Mouse (Mus musculus): ENCODE measurements around the gene Alox15. TPM values are rescaled to one million over a fixed set of nuclear protein-coding genes. Genes with fewer than 3 reads are reported as not detected.
"Not testable (repeated sequence)": the region's sequence is repeated elsewhere in the genome, so short reads cannot be mapped to it uniquely, and the experiment has no call there.

The Alox15 gene
- polyA plus RNA-seq, 1 experiment from 2014 or later: 1.1 TPM

DNA sequence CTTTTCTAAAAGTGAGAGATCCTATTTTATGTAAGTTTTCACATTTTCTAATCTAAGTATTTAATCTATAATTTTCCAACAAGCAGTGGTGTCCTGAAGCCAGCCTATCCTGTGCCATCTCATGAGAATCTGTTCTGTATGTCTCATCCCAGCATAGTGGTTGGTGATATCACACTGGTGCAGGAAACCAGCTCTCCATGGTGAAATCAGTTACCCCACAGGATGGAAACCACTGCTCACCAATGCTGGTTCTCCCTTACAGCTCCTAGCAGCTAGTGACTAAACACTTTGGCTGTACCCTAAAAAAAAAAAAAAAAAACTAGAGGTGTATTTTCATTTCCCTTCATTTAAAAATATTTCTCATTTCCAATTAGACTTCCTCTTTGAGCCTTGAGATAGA is 20.6 kb upstream of the Alox15 start:
- H3K27ac ChIP-seq (ENCODE audit: low read length): no peak overlapping the region
- H3K9ac ChIP-seq (ENCODE audit: low read length): no peak overlapping the region
- H3K27me3 ChIP-seq (ENCODE audit: control insufficient read depth, insufficient read depth, low read length): no peaks in the 10 kb centered on the region
- H3K36me3 ChIP-seq (ENCODE audit: control insufficient read depth, insufficient read depth): no peaks in the 10 kb centered on the region
- no peak overlapping the region for H3K4me3 ChIP-seq (ENCODE audit: low read length)
- no peaks in the 10 kb centered on the region for H3K9me3 ChIP-seq (replicated peaks; ENCODE audit: control insufficient read depth, low read length)
- no peak overlapping the region for H3K4me2 ChIP-seq (ENCODE audit: low read depth, low read length)
- no peaks in the 10 kb centered on the region for H3K4me1 ChIP-seq (ENCODE audit: control insufficient read depth, insufficient read depth, low read length)
- ATAC-seq (replicated peaks; ENCODE audit: extremely low read depth, insufficient read depth, low FRiP score): no peak

DNA sequence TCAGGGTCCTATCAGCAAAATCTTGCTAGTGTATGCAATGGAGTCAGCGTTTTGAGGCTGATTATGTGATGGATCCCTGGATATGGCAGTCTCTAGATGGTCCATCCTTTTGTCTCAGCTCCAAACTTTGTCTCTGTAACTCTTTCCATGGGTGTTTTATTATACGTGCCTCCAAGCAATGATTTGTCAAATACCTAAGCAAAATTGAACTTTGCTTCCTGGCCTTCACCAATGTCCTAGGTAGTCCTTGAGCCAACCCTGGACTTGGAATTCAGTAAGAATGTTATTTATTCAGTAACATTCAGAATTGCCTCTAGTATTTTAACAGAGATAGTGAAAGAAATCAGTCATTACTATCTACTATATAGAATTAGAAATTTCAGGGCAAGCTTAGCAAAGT is 16.8 kb upstream of the Alox15 start:
- H3K9ac ChIP-seq (ENCODE audit: low read length); H3K4me1 ChIP-seq (ENCODE audit: control insufficient read depth, insufficient read depth, low read length); H3K4me2 ChIP-seq (ENCODE audit: low read depth, low read length); H3K27me3 ChIP-seq (ENCODE audit: control insufficient read depth, insufficient read depth, low read length); H3K9me3 ChIP-seq (replicated peaks; ENCODE audit: control insufficient read depth, low read length); ATAC-seq (replicated peaks; ENCODE audit: extremely low read depth, insufficient read depth, low FRiP score); H3K36me3 ChIP-seq (ENCODE audit: control insufficient read depth, insufficient read depth); H3K27ac ChIP-seq (ENCODE audit: low read length); H3K4me3 ChIP-seq (ENCODE audit: low read length): not testable (repeated sequence)
- 65% methylated on average over 2 of the region's 2 CpGs for WGBS

DNA sequence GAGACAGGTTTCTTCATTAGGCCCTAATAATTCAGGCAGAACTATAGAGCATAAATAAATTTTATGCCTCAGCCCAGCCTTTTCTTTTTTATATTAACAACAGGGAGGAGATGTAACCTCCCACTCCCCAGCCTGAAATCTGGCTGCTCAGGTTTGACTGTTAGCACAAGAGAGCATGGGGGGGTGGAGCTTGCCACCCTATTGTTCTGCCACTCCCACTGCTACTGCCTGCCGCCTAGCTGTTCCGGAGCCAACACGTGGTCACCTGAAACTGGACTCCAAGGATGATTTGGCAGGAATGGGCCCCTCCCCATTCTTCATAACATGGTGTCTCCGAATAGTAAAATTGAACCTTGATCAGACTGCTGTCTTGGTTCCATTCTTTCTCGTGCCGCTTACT is 15.9 kb upstream of the Alox15 start:
- H3K4me1 ChIP-seq (ENCODE audit: control insufficient read depth, insufficient read depth, low read length); ATAC-seq (replicated peaks; ENCODE audit: extremely low read depth, insufficient read depth, low FRiP score); H3K27ac ChIP-seq (ENCODE audit: low read length); H3K9ac ChIP-seq (ENCODE audit: low read length); H3K4me2 ChIP-seq (ENCODE audit: low read depth, low read length); H3K4me3 ChIP-seq (ENCODE audit: low read length); H3K9me3 ChIP-seq (replicated peaks; ENCODE audit: control insufficient read depth, low read length); H3K36me3 ChIP-seq (ENCODE audit: control insufficient read depth, insufficient read depth); H3K27me3 ChIP-seq (ENCODE audit: control insufficient read depth, insufficient read depth, low read length): not testable (repeated sequence)
- WGBS: 82% methylated on average over 6 of the region's 6 CpGs

DNA sequence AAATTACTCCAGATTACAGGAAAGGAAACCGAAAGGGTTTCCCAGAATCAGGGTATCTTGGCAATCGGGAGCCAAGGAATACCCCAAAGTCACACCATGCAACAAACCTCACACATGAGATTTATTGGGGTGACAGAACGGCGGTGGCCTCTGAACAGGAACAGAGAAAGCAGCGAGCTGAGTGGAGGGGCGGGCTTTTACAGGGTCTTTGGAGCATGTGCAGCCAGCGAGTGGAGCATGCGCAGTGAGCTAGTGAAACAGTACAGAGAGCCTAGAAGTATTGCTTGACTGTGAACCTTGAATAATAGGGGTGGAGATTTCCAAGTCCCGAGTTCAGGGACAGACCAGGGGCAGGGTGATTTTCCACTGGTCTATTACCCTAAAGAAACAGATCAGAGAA is 3.2 kb downstream of the Alox15 start:
- ATAC-seq (replicated peaks; ENCODE audit: extremely low read depth, insufficient read depth, low FRiP score): no peak
- 81% methylated on average over 9 of the region's 9 CpGs for WGBS
- H3K4me2 ChIP-seq (ENCODE audit: low read depth, low read length): no peak overlapping the region
- no peaks in the 10 kb centered on the region for H3K9me3 ChIP-seq (replicated peaks; ENCODE audit: control insufficient read depth, low read length)
- H3K27ac ChIP-seq (ENCODE audit: low read length): no peak overlapping the region
- no peak overlapping the region for H3K4me3 ChIP-seq (ENCODE audit: low read length)
- no peak overlapping the region for H3K9ac ChIP-seq (ENCODE audit: low read length)
- H3K36me3 ChIP-seq (ENCODE audit: control insufficient read depth, insufficient read depth): no peaks in the 10 kb centered on the region
- H3K27me3 ChIP-seq (ENCODE audit: control insufficient read depth, insufficient read depth, low read length): peaks cover 60% of the 10 kb centered on the region
- peaks cover 6% of the 10 kb centered on the region for H3K4me1 ChIP-seq (ENCODE audit: control insufficient read depth, insufficient read depth, low read length)

DNA sequence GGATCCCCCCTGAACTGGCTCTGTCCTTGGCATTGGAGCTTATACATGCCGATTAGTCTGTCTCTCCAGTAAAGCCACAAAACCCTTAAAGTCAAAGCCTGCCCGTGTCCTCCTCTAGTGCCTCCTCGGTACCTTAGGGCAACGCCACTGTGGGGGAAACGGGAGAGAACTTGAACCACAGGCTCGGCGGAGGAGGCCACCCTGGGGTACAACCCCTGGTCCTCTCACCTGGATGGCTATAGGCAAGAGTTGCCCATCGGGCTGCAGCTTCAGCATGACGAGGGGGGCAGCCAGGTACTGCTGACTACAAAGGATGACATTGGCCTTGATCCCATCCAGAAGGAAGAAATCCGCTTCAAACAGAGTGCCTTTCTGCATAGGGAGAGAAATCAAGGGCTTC is 4.0 kb downstream of the Alox15 start:
- WGBS: 79% methylated on average over 10 of the region's 10 CpGs
- Histone ChIP-seq H3K9me3 (replicated peaks; ENCODE audit: control insufficient read depth, low read length) (no peaks in the 10 kb centered on the region), H3K4me1 (ENCODE audit: control insufficient read depth, insufficient read depth, low read length) (peaks cover 6% of the 10 kb centered on the region), H3K36me3 (ENCODE audit: control insufficient read depth, insufficient read depth) (no peaks in the 10 kb centered on the region), H3K27me3 (ENCODE audit: control insufficient read depth, insufficient read depth, low read length) (peaks cover 52% of the 10 kb centered on the region), H3K9ac (ENCODE audit: low read length) (no peak overlapping the region), H3K4me2 (ENCODE audit: low read depth, low read length) (no peak overlapping the region), H3K4me3 (ENCODE audit: low read length) (no peak overlapping the region), H3K27ac (ENCODE audit: low read length) (no peak overlapping the region)
- no peak for ATAC-seq (replicated peaks; ENCODE audit: extremely low read depth, insufficient read depth, low FRiP score)

DNA sequence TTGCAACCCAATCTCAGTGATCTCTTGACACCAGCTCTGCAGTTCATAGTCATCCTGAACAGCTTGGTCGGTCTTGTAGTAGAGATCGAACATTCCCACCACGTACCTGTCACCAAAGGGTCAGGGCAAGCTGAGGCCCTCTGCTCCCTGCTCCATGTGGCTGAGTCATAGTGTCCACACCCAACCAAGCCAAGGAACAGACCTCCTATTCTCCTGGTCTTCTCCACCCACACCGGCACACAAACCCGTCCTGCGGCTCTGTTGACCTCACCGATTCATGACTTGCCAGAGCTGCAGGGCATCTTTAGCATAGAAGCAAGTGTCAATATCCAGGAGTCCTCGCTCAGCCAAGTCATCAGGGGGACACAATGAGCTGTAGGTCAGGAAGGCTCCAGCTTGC is 6.3 kb downstream of the Alox15 start:
- no peaks in the 10 kb centered on the region for H3K36me3 ChIP-seq (ENCODE audit: control insufficient read depth, insufficient read depth)
- no peak for ATAC-seq (replicated peaks; ENCODE audit: extremely low read depth, insufficient read depth, low FRiP score)
- H3K27me3 ChIP-seq (ENCODE audit: control insufficient read depth, insufficient read depth, low read length): peaks cover 34% of the 10 kb centered on the region
- H3K9me3 ChIP-seq (replicated peaks; ENCODE audit: control insufficient read depth, low read length): no peaks in the 10 kb centered on the region
- H3K9ac ChIP-seq (ENCODE audit: low read length): no peak overlapping the region
- no peak overlapping the region for H3K4me3 ChIP-seq (ENCODE audit: low read length)
- whole genome bisulfite sequencing: 93% methylated on average over 8 of the region's 8 CpGs
- no peaks in the 10 kb centered on the region for H3K4me1 ChIP-seq (ENCODE audit: control insufficient read depth, insufficient read depth, low read length)
- H3K4me2 ChIP-seq (ENCODE audit: low read depth, low read length): no peak overlapping the region
- H3K27ac ChIP-seq (ENCODE audit: low read length): no peak overlapping the region

DNA sequence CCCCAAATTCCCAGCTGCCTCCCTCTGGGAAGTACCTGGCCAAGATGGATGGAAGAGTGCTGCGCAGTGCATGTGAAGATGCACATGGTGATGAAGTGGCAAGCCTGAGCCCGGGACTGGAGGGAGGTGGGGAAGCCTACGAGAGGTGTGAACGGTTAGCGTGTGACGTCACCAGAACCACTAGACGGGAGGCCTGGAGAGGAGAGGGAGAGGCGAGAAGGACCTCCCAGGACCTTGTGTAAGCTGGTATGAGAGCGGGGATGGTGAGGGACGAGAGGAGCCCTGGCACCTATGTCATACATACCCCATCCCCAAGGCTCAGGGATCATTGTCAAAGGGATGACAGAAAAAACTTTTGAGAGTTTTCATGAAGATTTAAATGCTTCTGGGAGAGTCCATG is 6.8 kb downstream of the Alox15 start:
- H3K4me3 ChIP-seq (ENCODE audit: low read length): no peak overlapping the region
- H3K9ac ChIP-seq (ENCODE audit: low read length): no peak overlapping the region
- H3K27ac ChIP-seq (ENCODE audit: low read length): no peak overlapping the region
- H3K9me3 ChIP-seq (replicated peaks; ENCODE audit: control insufficient read depth, low read length): no peaks in the 10 kb centered on the region
- H3K4me2 ChIP-seq (ENCODE audit: low read depth, low read length): no peak overlapping the region
- peaks cover 29% of the 10 kb centered on the region for H3K27me3 ChIP-seq (ENCODE audit: control insufficient read depth, insufficient read depth, low read length)
- H3K4me1 ChIP-seq (ENCODE audit: control insufficient read depth, insufficient read depth, low read length): no peaks in the 10 kb centered on the region
- H3K36me3 ChIP-seq (ENCODE audit: control insufficient read depth, insufficient read depth): no peaks in the 10 kb centered on the region
- ATAC-seq (replicated peaks; ENCODE audit: extremely low read depth, insufficient read depth, low FRiP score): no peak
- WGBS: 62% methylated on average over 10 of the region's 10 CpGs

DNA sequence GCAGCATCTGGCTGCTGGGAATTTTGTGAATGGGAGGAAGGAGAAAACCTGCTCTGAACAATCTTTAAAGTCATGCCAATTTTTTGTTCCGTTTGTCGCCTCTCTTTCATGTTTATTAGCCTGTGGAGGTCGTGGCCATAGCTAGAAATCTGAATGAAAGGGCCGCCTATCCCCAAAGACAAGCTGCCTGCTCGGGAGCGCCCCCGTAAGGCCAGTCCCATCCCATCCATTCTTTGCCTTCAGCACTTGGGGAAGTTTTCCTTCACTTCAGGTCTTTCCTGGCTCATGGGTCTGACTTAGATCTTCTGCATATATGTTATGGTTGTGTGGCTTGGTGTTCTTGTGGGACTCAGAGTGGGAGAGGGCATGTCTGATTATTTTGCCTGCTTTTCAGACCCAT is 12.3 kb downstream of the Alox15 start:
- Histone ChIP-seq H3K4me3 (ENCODE audit: low read length) (no peak overlapping the region), H3K4me1 (ENCODE audit: control insufficient read depth, insufficient read depth, low read length) (no peaks in the 10 kb centered on the region), H3K27ac (ENCODE audit: low read length) (no peak overlapping the region), H3K9me3 (replicated peaks; ENCODE audit: control insufficient read depth, low read length) (no peaks in the 10 kb centered on the region), H3K36me3 (ENCODE audit: control insufficient read depth, insufficient read depth) (no peaks in the 10 kb centered on the region), H3K9ac (ENCODE audit: low read length) (no peak overlapping the region), H3K4me2 (ENCODE audit: low read depth, low read length) (no peak overlapping the region), H3K27me3 (ENCODE audit: control insufficient read depth, insufficient read depth, low read length) (no peaks in the 10 kb centered on the region)
- no peak for ATAC-seq (replicated peaks; ENCODE audit: extremely low read depth, insufficient read depth, low FRiP score)
- 34% methylated on average over 7 of the region's 7 CpGs for WGBS

DNA sequence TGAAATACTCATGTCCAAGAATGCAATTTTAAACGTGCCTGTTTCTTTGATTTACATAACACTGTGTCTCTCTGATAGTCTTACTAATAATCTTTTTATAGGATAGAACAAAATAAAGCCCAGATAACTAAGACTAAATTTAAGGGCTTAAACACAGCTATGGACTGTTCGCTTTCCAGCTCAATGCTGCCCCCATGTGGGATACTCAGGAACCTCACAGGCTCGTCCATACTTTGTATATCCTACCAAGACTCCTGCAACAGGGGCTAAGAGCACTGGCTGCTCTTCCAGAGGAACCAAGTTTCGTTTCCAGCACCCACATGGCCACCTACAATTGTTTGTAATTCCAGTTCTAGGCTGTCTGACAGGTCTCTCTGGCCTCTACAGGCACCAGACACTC is 17.4 kb downstream of the Alox15 start:
- no peak for ATAC-seq (replicated peaks; ENCODE audit: extremely low read depth, insufficient read depth, low FRiP score)
- no peaks in the 10 kb centered on the region for H3K36me3 ChIP-seq (ENCODE audit: control insufficient read depth, insufficient read depth)
- no peak overlapping the region for H3K4me2 ChIP-seq (ENCODE audit: low read depth, low read length)
- WGBS: 32% methylated on average over 4 of the region's 4 CpGs
- no peaks in the 10 kb centered on the region for H3K4me1 ChIP-seq (ENCODE audit: control insufficient read depth, insufficient read depth, low read length)
- H3K27me3 ChIP-seq (ENCODE audit: control insufficient read depth, insufficient read depth, low read length): peaks cover 2% of the 10 kb centered on the region; the same call in 1 of the 2 replicates
- no peaks in the 10 kb centered on the region for H3K9me3 ChIP-seq (replicated peaks; ENCODE audit: control insufficient read depth, low read length)
- H3K27ac ChIP-seq (ENCODE audit: low read length): no peak overlapping the region
- no peak overlapping the region for H3K4me3 ChIP-seq (ENCODE audit: low read length)
- no peak overlapping the region for H3K9ac ChIP-seq (ENCODE audit: low read length)

DNA sequence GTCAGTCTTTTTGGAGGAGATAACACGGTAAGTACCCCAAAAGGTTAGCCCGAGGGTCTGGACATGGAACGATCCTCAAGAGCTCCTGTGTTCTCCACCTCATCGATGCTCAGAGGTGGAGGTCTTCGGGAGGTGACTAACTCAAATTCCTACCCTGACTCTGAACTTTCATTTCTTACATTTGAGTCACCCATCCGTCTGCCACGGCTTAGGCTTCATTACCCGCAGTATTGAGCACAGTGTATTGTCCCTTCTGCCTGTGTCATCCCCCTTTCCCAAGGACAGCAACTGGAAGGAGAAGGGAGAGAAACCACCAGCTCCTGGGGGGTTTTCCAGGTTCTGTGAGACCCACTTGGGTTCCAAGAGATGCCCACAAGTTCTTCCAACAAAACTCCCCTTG is 27.1 kb downstream of the Alox15 start:
- no peak for ATAC-seq (replicated peaks; ENCODE audit: extremely low read depth, insufficient read depth, low FRiP score)
- Histone ChIP-seq H3K4me3 (ENCODE audit: low read length) (no peak overlapping the region), H3K9ac (ENCODE audit: low read length) (no peak overlapping the region), H3K27ac (ENCODE audit: low read length) (no peak overlapping the region), H3K9me3 (replicated peaks; ENCODE audit: control insufficient read depth, low read length) (no peaks in the 10 kb centered on the region), H3K4me1 (ENCODE audit: control insufficient read depth, insufficient read depth, low read length) (no peaks in the 10 kb centered on the region), H3K4me2 (ENCODE audit: low read depth, low read length) (no peak overlapping the region), H3K27me3 (ENCODE audit: control insufficient read depth, insufficient read depth, low read length) (peaks cover 29% of the 10 kb centered on the region), H3K36me3 (ENCODE audit: control insufficient read depth, insufficient read depth) (no peaks in the 10 kb centered on the region)
- 71% methylated on average over 8 of the region's 8 CpGs for WGBS

Measured in heart, embryonic 16.5 days (tissue).